Mouse (Mus musculus): ENCODE results near the gene Fastkd3.

DNA sequence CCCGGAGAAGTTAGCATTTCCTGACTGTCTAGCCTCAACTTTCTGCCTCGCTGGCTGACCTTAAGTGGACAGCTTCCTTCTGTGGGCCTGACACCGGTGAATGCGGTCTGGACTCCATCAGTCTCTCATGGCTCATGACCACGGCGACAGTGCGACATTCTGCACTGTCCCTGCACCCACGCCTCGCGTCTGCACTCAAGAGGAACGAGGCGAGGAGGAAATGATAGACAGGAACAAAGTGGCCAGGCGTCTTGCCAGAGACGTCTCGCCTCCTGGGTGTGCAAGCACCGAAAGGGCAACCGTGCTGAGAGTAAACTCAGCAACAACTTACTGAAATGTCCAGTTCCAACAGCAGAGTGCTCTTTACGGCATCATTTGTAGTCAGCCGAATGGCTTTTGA is 9.8 kb upstream of the Fastkd3 start:
- TF ChIP-seq EP300 (IDR thresholded peaks at IDR 0.05; ENCODE audit: low read depth) (no peak), CTCF (IDR thresholded peaks at IDR 0.05; ENCODE audit: low read depth) (no peak)
